Mouse (Mus musculus): ENCODE measurements around the gene Cxcr1. TPM values are rescaled to one million over a fixed set of nuclear protein-coding genes. Genes with fewer than 3 reads are reported as not detected.
"Not testable (repeated sequence)": the region's sequence is repeated elsewhere in the genome, so short reads cannot be mapped to it uniquely, and the experiment has no call there.

Gene Cxcr1
- total and polyA plus RNA-seq, 3 experiments = 0.71 TPM; not detected in 2

DNA sequence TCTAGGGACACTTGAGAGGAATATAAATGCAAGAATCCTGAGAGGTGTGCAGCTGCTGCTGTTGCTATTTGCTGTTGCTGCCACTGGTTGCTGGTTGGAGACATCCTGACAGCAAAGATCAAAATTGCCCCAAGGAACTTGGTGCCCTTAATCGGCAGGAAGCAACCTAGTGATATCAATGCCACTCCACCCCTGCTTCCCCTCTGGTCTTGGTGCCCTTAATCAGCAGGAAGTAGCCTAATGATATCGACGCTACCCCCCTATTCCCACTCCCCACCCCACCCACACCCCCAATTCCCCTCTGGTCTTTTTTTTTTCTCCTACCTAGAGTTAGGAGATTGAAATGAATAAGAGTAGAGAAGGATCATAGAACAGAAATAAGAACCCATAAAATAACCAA is 21.7 kb downstream of the Cxcr1 start:
- Histone ChIP-seq H3K4me3 (ENCODE audit: low read depth, low read length) (no peak overlapping the region), H3K36me3 (replicated peaks) (no peaks in the 10 kb centered on the region), H3K9me3 (replicated peaks) (no peaks in the 10 kb centered on the region), H3K4me1 (ENCODE audit: insufficient read depth, low read depth, low read length) (no peaks in the 10 kb centered on the region), H3K27me3 (ENCODE audit: insufficient read depth, low read length) (peaks cover 12% of the 10 kb centered on the region)
- ATAC-seq (ENCODE audit: extremely low read depth, insufficient number of reproducible peaks, low FRiP score, poor library complexity, severe bottlenecking) (no peak), DNase-seq (ENCODE audit: low spot score) (no peak)
- no peak for TF ChIP-seq POLR2AphosphoS5 (IDR thresholded peaks at IDR 0.05; ENCODE audit: insufficient replicate concordance, low read depth, low read length)
- no peak for TF ChIP-seq GATA1 (IDR thresholded peaks at IDR 0.05; ENCODE audit: borderline replicate concordance, low read length)
- TF ChIP-seq TAL1 (conservative IDR thresholded peaks at IDR 0.05; ENCODE audit: low read depth, low read length) = no peak
- TF ChIP-seq GATA2 (IDR thresholded peaks at IDR 0.05; ENCODE audit: borderline replicate concordance, low read depth, low read length) = no peak
- TF ChIP-seq CTCF (IDR thresholded peaks at IDR 0.05; ENCODE audit: low read depth, low read length) = no peak

DNA sequence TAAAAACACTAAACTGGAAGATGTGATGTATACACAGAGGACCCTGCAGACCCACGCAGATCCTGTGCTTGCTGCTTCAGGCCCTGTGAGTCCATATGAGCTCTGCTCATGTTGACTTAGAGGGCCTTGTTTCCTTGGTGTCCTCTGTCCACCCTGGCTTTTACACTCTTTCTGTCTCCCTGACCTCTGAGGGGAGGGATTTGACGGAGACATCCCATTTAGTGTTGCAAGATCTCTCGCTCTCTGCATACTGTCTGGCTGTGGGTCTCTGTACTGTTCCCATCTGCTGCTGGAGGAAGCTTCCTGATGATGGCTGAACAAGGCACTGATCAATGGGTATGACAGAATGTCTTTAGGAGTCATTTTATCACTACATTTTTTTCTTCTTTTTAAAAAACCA is 24.7 kb downstream of the Cxcr1 start:
- no peak for DNase-seq (ENCODE audit: low spot score)
- no peak for ATAC-seq (ENCODE audit: extremely low read depth, insufficient number of reproducible peaks, low FRiP score, poor library complexity, severe bottlenecking)
- TF ChIP-seq TAL1 (conservative IDR thresholded peaks at IDR 0.05; ENCODE audit: low read depth, low read length) (no peak), POLR2AphosphoS5 (IDR thresholded peaks at IDR 0.05; ENCODE audit: insufficient replicate concordance, low read depth, low read length) (no peak), GATA1 (IDR thresholded peaks at IDR 0.05; ENCODE audit: borderline replicate concordance, low read length) (no peak), GATA2 (IDR thresholded peaks at IDR 0.05; ENCODE audit: borderline replicate concordance, low read depth, low read length) (no peak), CTCF (IDR thresholded peaks at IDR 0.05; ENCODE audit: low read depth, low read length) (no peak)
- Histone ChIP-seq H3K9me3 (replicated peaks) (no peaks in the 10 kb centered on the region), H3K4me1 (ENCODE audit: insufficient read depth, low read depth, low read length) (no peaks in the 10 kb centered on the region), H3K4me3 (ENCODE audit: low read depth, low read length) (no peak overlapping the region), H3K36me3 (replicated peaks) (no peaks in the 10 kb centered on the region), H3K27me3 (ENCODE audit: insufficient read depth, low read length) (peaks cover 17% of the 10 kb centered on the region)

GRCm38 (mm10) chr1:74167136-74167535 is 27.3 kb downstream of the Cxcr1 start:
- DNase-seq (ENCODE audit: low spot score) (no peak), ATAC-seq (ENCODE audit: extremely low read depth, insufficient number of reproducible peaks, low FRiP score, poor library complexity, severe bottlenecking) (no peak)
- no peaks in the 10 kb centered on the region for H3K36me3 ChIP-seq (replicated peaks)
- no peaks in the 10 kb centered on the region for H3K9me3 ChIP-seq (replicated peaks)
- peaks cover 21% of the 10 kb centered on the region for H3K27me3 ChIP-seq (ENCODE audit: insufficient read depth, low read length)
- no peak for TF ChIP-seq CTCF (IDR thresholded peaks at IDR 0.05; ENCODE audit: low read depth, low read length)
- no peak for TF ChIP-seq GATA1 (IDR thresholded peaks at IDR 0.05; ENCODE audit: borderline replicate concordance, low read length)
- no peak for TF ChIP-seq GATA2 (IDR thresholded peaks at IDR 0.05; ENCODE audit: borderline replicate concordance, low read depth, low read length)
- TF ChIP-seq POLR2AphosphoS5 (IDR thresholded peaks at IDR 0.05; ENCODE audit: insufficient replicate concordance, low read depth, low read length) = no peak
- no peak for TF ChIP-seq TAL1 (conservative IDR thresholded peaks at IDR 0.05; ENCODE audit: low read depth, low read length)
- H3K4me1 ChIP-seq (ENCODE audit: insufficient read depth, low read depth, low read length) = no peaks in the 10 kb centered on the region
- no peak overlapping the region for H3K4me3 ChIP-seq (ENCODE audit: low read depth, low read length)

DNA sequence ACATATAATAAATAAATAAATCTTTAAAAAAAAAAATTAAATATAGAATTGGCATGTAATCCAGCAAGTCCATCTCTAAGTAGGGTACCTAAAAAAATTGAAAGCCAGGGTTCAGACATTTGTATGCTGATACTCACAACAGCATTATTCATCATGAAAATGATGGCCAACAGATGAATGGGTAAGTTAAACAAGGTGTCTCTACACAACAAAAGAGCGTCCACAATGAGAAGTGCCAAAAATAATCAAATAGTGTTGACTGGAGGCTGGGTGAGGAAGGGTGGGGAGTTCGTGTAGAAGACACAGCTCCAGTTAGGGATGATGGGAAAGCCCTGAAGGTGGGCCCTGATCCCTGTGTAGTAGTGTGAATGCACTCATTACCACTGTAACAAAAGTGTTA is 34.4 kb downstream of the Cxcr1 start:
- Histone ChIP-seq H3K9me3 (replicated peaks) (no peaks in the 10 kb centered on the region), H3K4me1 (ENCODE audit: insufficient read depth, low read depth, low read length) (no peaks in the 10 kb centered on the region), H3K4me3 (ENCODE audit: low read depth, low read length) (no peak overlapping the region), H3K36me3 (replicated peaks) (no peaks in the 10 kb centered on the region), H3K27me3 (ENCODE audit: insufficient read depth, low read length) (peaks cover 13% of the 10 kb centered on the region)
- no peak for TF ChIP-seq GATA1 (IDR thresholded peaks at IDR 0.05; ENCODE audit: borderline replicate concordance, low read length)
- no peak for TF ChIP-seq GATA2 (IDR thresholded peaks at IDR 0.05; ENCODE audit: borderline replicate concordance, low read depth, low read length)
- no peak for TF ChIP-seq TAL1 (conservative IDR thresholded peaks at IDR 0.05; ENCODE audit: low read depth, low read length)
- TF ChIP-seq CTCF (IDR thresholded peaks at IDR 0.05; ENCODE audit: low read depth, low read length) = no peak
- TF ChIP-seq POLR2AphosphoS5 (IDR thresholded peaks at IDR 0.05; ENCODE audit: insufficient replicate concordance, low read depth, low read length) = no peak
- ATAC-seq (ENCODE audit: extremely low read depth, insufficient number of reproducible peaks, low FRiP score, poor library complexity, severe bottlenecking) (no peak), DNase-seq (ENCODE audit: low spot score) (no peak)

GRCm38 (mm10) chr1:74159613-74160012 is 34.8 kb downstream of the Cxcr1 start:
- not testable (repeated sequence) for H3K4me3 ChIP-seq (ENCODE audit: low read depth, low read length); H3K9me3 ChIP-seq (replicated peaks); H3K36me3 ChIP-seq (replicated peaks); DNase-seq (ENCODE audit: low spot score); H3K4me1 ChIP-seq (ENCODE audit: insufficient read depth, low read depth, low read length); ATAC-seq (ENCODE audit: extremely low read depth, insufficient number of reproducible peaks, low FRiP score, poor library complexity, severe bottlenecking)
- peaks cover 13% of the 10 kb centered on the region for H3K27me3 ChIP-seq (ENCODE audit: insufficient read depth, low read length)

DNA sequence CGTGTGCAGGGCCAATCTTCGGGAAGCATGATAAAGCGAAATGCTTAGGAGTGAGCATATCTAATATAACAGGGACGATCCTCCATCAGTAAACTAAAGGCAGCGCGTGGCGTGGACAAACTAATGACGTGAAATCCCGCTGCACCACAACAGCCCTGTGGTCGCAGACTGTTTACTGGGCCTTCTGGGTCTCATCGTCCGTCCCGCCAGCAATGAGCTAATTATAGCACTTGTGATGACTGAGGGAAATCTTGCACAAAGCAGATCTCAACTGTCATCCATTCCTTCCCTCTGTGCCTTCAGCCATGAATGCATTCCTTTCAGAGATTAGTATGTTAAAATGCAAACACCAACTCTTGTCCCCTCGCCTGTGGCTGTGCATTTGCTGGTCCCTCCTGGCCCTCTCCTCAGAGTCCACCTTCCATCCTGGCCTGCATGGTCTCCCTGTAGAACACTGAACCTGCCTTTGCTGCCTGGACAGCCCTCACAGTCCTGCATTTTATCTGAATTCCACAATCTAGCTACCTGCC is 38.0 kb downstream of the Cxcr1 start:
- Histone ChIP-seq H3K4me1 (ENCODE audit: insufficient read depth, low read depth, low read length) (no peaks in the 10 kb centered on the region), H3K27me3 (ENCODE audit: insufficient read depth, low read length) (peaks cover 7% of the 10 kb centered on the region), H3K36me3 (replicated peaks) (no peaks in the 10 kb centered on the region), H3K4me3 (ENCODE audit: low read depth, low read length) (no peak overlapping the region), H3K9me3 (replicated peaks) (no peaks in the 10 kb centered on the region)
- TF ChIP-seq POLR2AphosphoS5 (IDR thresholded peaks at IDR 0.05; ENCODE audit: insufficient replicate concordance, low read depth, low read length) (no peak), GATA1 (IDR thresholded peaks at IDR 0.05; ENCODE audit: borderline replicate concordance, low read length) (no peak), GATA2 (IDR thresholded peaks at IDR 0.05; ENCODE audit: borderline replicate concordance, low read depth, low read length) (no peak), TAL1 (conservative IDR thresholded peaks at IDR 0.05; ENCODE audit: low read depth, low read length) (no peak), CTCF (IDR thresholded peaks at IDR 0.05; ENCODE audit: low read depth, low read length) (no peak)
- DNase-seq (ENCODE audit: low spot score) (no peak), ATAC-seq (ENCODE audit: extremely low read depth, insufficient number of reproducible peaks, low FRiP score, poor library complexity, severe bottlenecking) (no peak)

Data from G1E (cell line).